In the genomic region with DNA sequence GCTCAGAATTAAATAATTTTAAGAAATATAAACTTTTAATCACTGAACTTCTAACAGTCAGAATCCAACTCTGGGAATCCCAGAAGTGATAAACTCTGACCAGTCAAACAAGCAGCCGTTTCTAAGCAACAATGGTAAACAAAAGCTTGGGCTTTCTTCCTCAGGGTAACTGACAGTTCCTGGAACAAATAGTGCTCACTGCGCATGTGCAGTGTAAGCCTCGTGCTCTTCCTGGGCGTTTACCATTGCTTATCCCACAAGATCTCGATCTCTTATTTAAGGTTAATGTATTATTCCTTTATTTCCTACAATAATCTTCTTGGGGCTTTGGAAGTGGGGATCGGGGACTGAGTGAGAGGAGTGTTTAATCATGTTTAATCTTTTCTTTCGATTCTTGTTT, we compare ENCODE assay signal across 43 mouse cellular contexts. TPM values are rescaled to one million over a fixed set of nuclear protein-coding genes. Genes with fewer than 3 reads are reported as not detected.
"Had no signal": no experiment of that assay in that cellular context is flagged by ENCODE, and none has a peak within 500 bp of the region (broad histone marks: within the 10 kb centered on the region; RNA-seq: fewer than 3 reads in every experiment).

TSS of gene A26c2 (minus strand) at position 101 of the 400 bp plus-strand sequence.

- H3K4me3 ChIP-seq: heart, embryonic 10.5 days; heart, embryonic 12.5 days; hindbrain, embryonic 10.5 days; hindbrain, embryonic 12.5 days; intestine, embryonic 15.5 days; limb, embryonic 13.5 days; limb, embryonic 15.5 days; liver, embryonic 12.5 days had no signal

- DNase-seq: gastrocnemius, postnatal 14 days; heart, adult 18-20 months; heart, postnatal 10 days; heart, postnatal 4 days; kidney, adult 18-20 months; kidney, adult 8-10 months; kidney, postnatal 10 days; kidney, postnatal 36 days; layer of hippocampus, adult 9-11 months; layer of hippocampus, postnatal 36 days; left cerebral cortex, postnatal 4 days had no signal

- H3K4me1 ChIP-seq: heart, embryonic 10.5 days; heart, embryonic 12.5 days; hindbrain, embryonic 10.5 days; hindbrain, embryonic 12.5 days; intestine, embryonic 15.5 days; limb, embryonic 13.5 days; limb, embryonic 15.5 days; liver, embryonic 12.5 days had no signal

- H3K27me3 ChIP-seq: heart, embryonic 12.5 days; hindbrain, embryonic 12.5 days; intestine, embryonic 15.5 days; limb, embryonic 13.5 days; limb, embryonic 15.5 days; liver, embryonic 12.5 days had no signal

- H3K36me3 ChIP-seq: heart, embryonic 10.5 days; heart, embryonic 12.5 days; hindbrain, embryonic 10.5 days; hindbrain, embryonic 12.5 days; intestine, embryonic 15.5 days; limb, embryonic 13.5 days; limb, embryonic 15.5 days; liver, embryonic 12.5 days had no signal

- H3K27ac ChIP-seq: heart, embryonic 10.5 days; hindbrain, embryonic 10.5 days; hindbrain, embryonic 12.5 days; hindbrain, embryonic 14.5 days; intestine, embryonic 15.5 days; limb, embryonic 13.5 days; limb, embryonic 15.5 days; liver, embryonic 12.5 days had no signal

RNA-seq across cellular contexts. Expression of gene A26c2, which starts in this region (rescaled TPM):
- total RNA-seq: gastrocnemius, adult 18-20 months; gastrocnemius, adult 8-10 months; gastrocnemius, postnatal 14 days; gastrocnemius, postnatal 4 days; granulocyte monocyte progenitor cell, adult 5-6 weeks; heart, adult 18-20 months; heart, adult 8-10 months; heart, postnatal 10 days; heart, postnatal 25 days; heart, postnatal 4 days; layer of hippocampus, adult 18-20 months; layer of hippocampus, adult 8-10 months; layer of hippocampus, postnatal 14 days; layer of hippocampus, postnatal 36 days; left cerebral cortex, adult 18-20 months; left cerebral cortex, adult 8-10 months; left cerebral cortex, postnatal 10 days; left cerebral cortex, postnatal 25 days; left cerebral cortex, postnatal 4 days; liver, adult 2 months had no signal
- polyA plus RNA-seq: heart, embryonic 10.5 days; heart, embryonic 12.5 days; heart, embryonic 14.5 days; heart, embryonic 16.5 days; hindbrain, embryonic 10.5 days; hindbrain, embryonic 12.5 days; hindbrain, embryonic 14.5 days; hindbrain, embryonic 16.5 days; inflammation-experienced regulatory T-cells, adult 6 months; intestine, embryonic 15.5 days; intestine, postnatal 0 days; kidney, embryonic 14.5 days; kidney, embryonic 16.5 days; large intestine, adult 2 months; limb, embryonic 11.5 days; limb, embryonic 13.5 days; limb, embryonic 15.5 days; liver, adult 2 months; liver, embryonic 12.5 days had no signal
